Mouse (Mus musculus) megakaryocyte-erythroid progenitor cell, adult 5-6 weeks (primary cell): ENCODE measurements around the gene Obox6. TPM values are rescaled to one million over a fixed set of nuclear protein-coding genes. Genes with fewer than 3 reads are reported as not detected.
A peak's percentile ranks its signal among the peaks of the same experiment; 100 is the strongest.

Experiments used
- ATAC-seq: replicated peaks from 2 replicates; pipeline ENCODE4 v1.8.0; 2016; ENCODE audit warnings: mild to moderate bottlenecking, inconsistent platforms; ENCODE audit not compliant: severe bottlenecking, poor library complexity, low FRiP score, low TSS enrichment
- total RNA-seq, 2 experiments: library from RNA; stranded (forward) in 1 of 2; stranded (reverse) in 1 of 2; fragments of 200-1000, 215-1000 nt in 1 of 2; fragments of >200 nt in 1 of 2; fragmentation: Nextera tagmentation in 1 of 2; gene quantifications; 2 replicates each; pipeline ENCODE4 v1.2.3; 2014 to 2017

Obox6 gene
- not detected in 2 replicates for total RNA-seq (2014; fragmentation: Nextera tagmentation)
- not detected in 2 replicates for total RNA-seq (2017)

DNA sequence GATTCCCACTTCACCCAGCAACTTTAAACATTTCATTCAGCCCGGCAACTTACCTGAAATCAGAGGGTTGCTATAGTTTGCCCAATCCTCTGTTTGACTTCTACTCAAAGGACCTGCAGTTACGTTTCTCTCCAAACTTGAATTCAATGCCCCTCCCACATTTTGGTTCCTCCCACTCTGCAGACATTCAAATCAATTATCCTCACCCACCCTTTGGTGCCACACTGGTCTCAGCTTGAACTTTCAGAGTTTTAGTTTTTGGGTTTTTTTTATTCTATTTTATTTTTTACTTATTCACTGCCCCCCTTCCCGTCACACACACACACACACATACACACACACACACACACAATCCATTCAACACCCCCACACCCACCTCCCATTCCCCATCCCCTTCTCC is at the start of gene Obox6:
TSS of gene Obox6 (minus strand) at position 101 of the 400 bp plus-strand sequence.
- no peak for ATAC-seq

DNA sequence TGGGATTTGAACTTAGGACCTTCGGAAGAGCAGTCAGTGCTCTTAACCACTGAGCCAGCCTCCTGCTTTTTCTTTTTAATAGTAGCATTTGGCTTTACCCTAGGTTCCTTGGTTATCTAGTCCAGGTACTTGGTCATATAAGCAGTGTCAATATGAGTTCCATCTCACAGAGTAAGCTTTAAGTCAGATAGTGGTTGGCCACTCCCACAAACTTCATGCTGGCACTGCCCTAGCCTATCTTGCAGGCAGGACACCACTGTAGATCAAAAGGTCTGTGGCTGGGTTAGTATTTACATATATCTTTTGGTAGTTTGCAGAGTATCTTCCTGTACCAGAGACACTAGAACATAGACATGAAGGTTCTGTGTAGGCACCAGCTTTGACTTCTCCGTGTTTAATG is 44.6 kb upstream of the Obox6 start:
- peak; percentile 95 for ATAC-seq

DNA sequence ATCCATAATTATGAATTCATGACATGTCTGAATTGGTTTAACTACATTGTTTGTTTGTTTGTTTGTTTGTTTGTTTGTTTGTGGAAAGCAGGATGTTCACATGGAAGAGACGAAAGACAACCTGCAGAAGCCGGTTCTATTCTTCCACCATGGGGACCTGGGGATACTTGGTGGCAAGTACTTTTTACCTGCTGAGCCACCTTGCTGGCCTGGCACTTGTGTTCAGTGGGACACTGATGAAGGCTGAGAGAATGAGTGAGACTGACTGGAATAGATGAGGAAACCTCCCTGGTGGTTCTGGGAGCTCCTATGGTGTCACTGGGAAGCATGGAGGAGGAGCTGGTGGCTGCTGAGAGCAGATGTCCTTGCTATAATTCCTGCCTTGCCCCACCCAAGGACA is 42.8 kb upstream of the Obox6 start, which contains the start of gene Crxos:
TSS of gene Crxos (plus strand) at position 301 of the 400 bp plus-strand sequence.
- no peak for ATAC-seq

DNA sequence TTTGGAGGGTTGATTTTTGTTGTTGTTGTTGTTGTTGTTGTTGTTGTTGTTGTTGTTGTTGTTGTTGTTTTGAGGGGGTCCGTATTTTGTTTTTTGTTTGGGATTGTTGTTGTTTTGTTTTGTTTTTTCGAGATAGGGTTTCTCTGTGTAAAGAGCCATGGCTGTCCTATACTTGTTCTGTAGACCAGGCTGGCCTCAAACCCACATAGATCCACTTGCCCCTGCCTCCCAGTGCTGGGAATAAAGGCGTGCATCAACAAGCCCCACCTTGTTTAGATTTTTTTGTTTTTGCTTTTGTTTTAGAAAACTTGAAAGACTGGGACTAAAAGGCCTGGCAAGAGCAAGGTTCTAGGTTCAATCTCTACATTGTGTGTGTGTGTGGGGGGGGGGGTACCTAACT is 42.4 kb upstream of the Obox6 start:
- no peak for ATAC-seq

DNA sequence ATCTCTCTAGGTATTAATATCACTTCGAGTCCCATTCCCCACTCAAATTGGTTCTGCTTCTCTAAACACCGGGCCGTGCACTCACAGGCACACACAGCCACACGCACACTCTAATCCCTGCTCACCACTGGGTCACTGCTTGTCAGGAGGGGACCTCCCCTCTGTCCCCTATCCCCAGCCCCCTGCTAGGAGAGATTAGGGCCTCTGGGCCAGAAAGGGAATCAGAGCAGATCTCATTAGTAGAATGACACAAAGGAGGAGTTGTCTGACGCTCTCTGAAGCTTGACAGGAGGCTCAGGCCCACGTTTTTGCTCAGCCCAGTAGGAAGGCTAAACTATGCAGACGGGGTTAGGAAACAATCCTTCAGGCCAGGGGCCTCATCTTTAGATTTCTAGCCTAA is 41.9 kb upstream of the Obox6 start:
- no peak for ATAC-seq

DNA sequence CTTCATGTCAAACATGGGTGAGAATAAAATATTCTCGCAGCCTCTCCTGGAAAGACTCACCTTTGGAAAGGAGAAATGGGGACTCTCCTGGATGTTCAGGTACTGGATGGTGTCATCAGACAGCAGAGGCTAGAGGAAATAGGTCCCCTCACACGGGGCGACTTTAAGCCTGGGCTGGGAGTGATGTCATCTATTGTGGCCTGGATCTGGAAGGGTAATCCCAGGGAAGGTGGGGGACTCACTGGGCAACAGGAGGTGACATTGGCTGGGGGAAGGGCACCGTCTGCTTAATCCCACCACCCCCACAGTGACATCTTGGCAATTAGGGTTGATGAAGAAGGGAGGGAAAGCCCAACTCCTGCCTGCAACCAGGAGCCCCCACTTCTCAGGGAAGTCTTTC is 40.3 kb upstream of the Obox6 start, which contains the start of gene Crx:
TSS of gene Crx (minus strand) at position 213 of the 400 bp plus-strand sequence.
- ATAC-seq = no peak

DNA sequence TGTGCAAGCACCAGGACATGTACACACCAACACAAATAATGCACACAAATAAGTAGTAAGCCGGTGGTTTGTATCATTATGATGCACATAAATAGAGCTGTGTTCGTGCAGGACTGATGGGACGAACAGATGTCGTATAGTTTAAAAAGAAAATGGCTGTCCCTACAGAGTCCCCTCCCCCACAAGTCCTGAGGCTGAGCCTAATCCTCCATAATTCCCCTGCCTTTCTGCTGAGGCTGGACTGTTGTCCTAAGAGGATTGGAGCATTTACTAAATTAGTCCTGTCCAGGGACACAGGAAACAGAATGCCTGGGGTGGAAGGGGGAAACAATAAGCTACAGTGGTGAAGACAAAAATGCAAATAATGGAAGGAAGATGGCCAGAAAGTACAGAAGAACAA is 24.6 kb upstream of the Obox6 start:
- ATAC-seq = no peak

DNA sequence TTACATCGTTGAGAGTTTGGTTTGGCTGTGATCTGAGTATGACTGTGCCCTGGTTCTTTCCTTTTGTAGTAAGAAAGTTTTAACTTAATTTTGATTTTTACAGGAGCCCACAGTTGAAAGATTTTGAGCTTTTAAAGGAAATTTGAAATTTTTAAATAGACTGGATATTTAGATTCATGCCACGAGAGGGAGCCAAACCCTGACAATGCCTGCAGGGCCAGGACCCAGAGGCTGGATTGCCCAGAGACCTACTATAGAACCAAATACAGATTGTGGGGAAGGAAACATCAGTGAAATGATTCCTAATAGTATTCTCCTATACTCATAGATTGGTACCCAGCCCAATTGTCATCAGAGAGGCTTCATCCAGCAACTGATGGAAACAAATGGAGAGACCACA is 20.2 kb upstream of the Obox6 start:
- no peak for ATAC-seq

Other genes starting within 250 kb of the Obox6 start
- not detected in 2 replicates for gene Obox3, start 199.8 kb downstream of the Obox6 start, total RNA-seq (2014; fragmentation: Nextera tagmentation)
- gene Obox3, start 199.8 kb downstream of the Obox6 start, total RNA-seq (2017) = not detected in 2 replicates
- gene Obox5, start 89.5 kb downstream of the Obox6 start, total RNA-seq (2014; fragmentation: Nextera tagmentation) = not detected in 2 replicates
- gene Obox5, start 89.5 kb downstream of the Obox6 start, total RNA-seq (2017) = not detected in 2 replicates
- gene Crx, start 40.3 kb upstream of the Obox6 start, total RNA-seq (2014; fragmentation: Nextera tagmentation) = not detected in 2 replicates
- gene Crx, start 40.3 kb upstream of the Obox6 start, total RNA-seq (2017) = not detected in 2 replicates
- not detected in 2 replicates for gene Crxos, start 42.9 kb upstream of the Obox6 start, total RNA-seq (2014; fragmentation: Nextera tagmentation)
- gene Crxos, start 42.9 kb upstream of the Obox6 start, total RNA-seq (2017) = not detected in 2 replicates
- 280 and 304 TPM in 2 replicates for gene Selenow, start 82.7 kb upstream of the Obox6 start, total RNA-seq (2014; fragmentation: Nextera tagmentation)
- gene Selenow, start 82.7 kb upstream of the Obox6 start, total RNA-seq (2017) = 47.7 and 76.3 TPM in 2 replicates
- 117 and 138 TPM in 2 replicates for gene Nop53, start 106.4 kb upstream of the Obox6 start, total RNA-seq (2014; fragmentation: Nextera tagmentation)
- 260 and 313 TPM in 2 replicates for gene Nop53, start 106.4 kb upstream of the Obox6 start, total RNA-seq (2017)
- gene Ehd2, start 127.9 kb upstream of the Obox6 start, total RNA-seq (2014; fragmentation: Nextera tagmentation) = 2.7 and 3.3 TPM in 2 replicates
- gene Ehd2, start 127.9 kb upstream of the Obox6 start, total RNA-seq (2017) = 1.4 and 1.5 TPM in 2 replicates
- gene Bicra, start 208.2 kb upstream of the Obox6 start, total RNA-seq (2014; fragmentation: Nextera tagmentation) = 12.6 and 21.3 TPM in 2 replicates
- gene Bicra, start 208.2 kb upstream of the Obox6 start, total RNA-seq (2017) = 0.15 and 1.8 TPM in 2 replicates
- gene Zfp541, start 222.1 kb upstream of the Obox6 start, total RNA-seq (2014; fragmentation: Nextera tagmentation) = not detected in 2 replicates
- not detected in 2 replicates for gene Zfp541, start 222.1 kb upstream of the Obox6 start, total RNA-seq (2017)